In genomic region chr5:139933476-139933875, GRCm38 (mm10) we compare ENCODE assay signal across 10 mouse cellular contexts. TPM values are rescaled to one million over a fixed set of nuclear protein-coding genes. Genes with fewer than 3 reads are reported as not detected.
DNase-seq lines count a peak whose midpoint lies in the region; ATAC-seq and TF ChIP-seq lines count a peak whose summit lies in the region.
"Had no signal": no experiment of that assay in that cellular context is flagged by ENCODE, and none has a peak within 500 bp of the region (broad histone marks: within the 10 kb centered on the region; RNA-seq: fewer than 3 reads in every experiment).

No protein-coding gene starts in this region.

- no peak for TF ChIP-seq POLR2A in ES-Bruce4 (IDR thresholded peaks at IDR 0.05; ENCODE audit: insufficient read depth, low read length)

- no peak overlapping the region for H3K27ac ChIP-seq in intestine, postnatal 0 days (ENCODE audit: low read depth, low read length)
- no peak overlapping the region for H3K27ac ChIP-seq in intestine, embryonic 15.5 days
- no peak overlapping the region for H3K27ac ChIP-seq in ES-Bruce4 (ENCODE audit: insufficient read depth, low read length)
- no peak overlapping the region for H3K27ac ChIP-seq in kidney, postnatal 0 days
- H3K27ac ChIP-seq: embryonic facial prominence, embryonic 13.5 days; limb, embryonic 13.5 days had no signal

- DNase-seq in adrenal gland, postnatal 25 days: peak; percentile 69
- peak; percentile 24 for DNase-seq in kidney, postnatal 0 days (ENCODE audit: low spot score)
- peak; percentile 65 for DNase-seq in retina, postnatal 1 day
- DNase-seq in cerebellum, adult 11 months: no peak
- no peak for DNase-seq in frontal cortex, postnatal 14 days (ENCODE audit: low spot score in 2 of 2)

- H3K9me3 ChIP-seq in intestine, postnatal 0 days (ENCODE audit: control insufficient read depth): no peaks in the 10 kb centered on the region
- no peaks in the 10 kb centered on the region for H3K9me3 ChIP-seq in intestine, embryonic 15.5 days
- no peaks in the 10 kb centered on the region for H3K9me3 ChIP-seq in ES-Bruce4 (replicated peaks; ENCODE audit: control insufficient read depth, insufficient read depth, low read length, poor library complexity, severe bottlenecking)
- H3K9me3 ChIP-seq in kidney, postnatal 0 days (replicated peaks; ENCODE audit: low read length): no peaks in the 10 kb centered on the region
- H3K9me3 ChIP-seq: embryonic facial prominence, embryonic 13.5 days; limb, embryonic 13.5 days had no signal

- H3K36me3 ChIP-seq in intestine, postnatal 0 days (ENCODE audit: control insufficient read depth, insufficient read depth): no peaks in the 10 kb centered on the region
- H3K36me3 ChIP-seq in intestine, embryonic 15.5 days: no peaks in the 10 kb centered on the region
- no peaks in the 10 kb centered on the region for H3K36me3 ChIP-seq in ES-Bruce4 (ENCODE audit: control insufficient read depth, insufficient read depth, low read length, poor library complexity, severe bottlenecking)
- no peaks in the 10 kb centered on the region for H3K36me3 ChIP-seq in kidney, postnatal 0 days (ENCODE audit: insufficient read depth, low read length)
- H3K36me3 ChIP-seq: embryonic facial prominence, embryonic 13.5 days; limb, embryonic 13.5 days had no signal

- WGBS in intestine, postnatal 0 days: 59% methylated on average over 7 of the region's 7 CpGs
- 53% methylated on average over 7 of the region's 7 CpGs for WGBS in intestine, embryonic 15.5 days
- WGBS in kidney, postnatal 0 days: 41% methylated on average over 7 of the region's 7 CpGs

- no peak for ATAC-seq in intestine, postnatal 0 days
- no peak for ATAC-seq in intestine, embryonic 15.5 days
- no peak for ATAC-seq in kidney, postnatal 0 days (replicated peaks; ENCODE audit: low FRiP score, low read depth)

- H3K4me1 ChIP-seq in intestine, postnatal 0 days (replicated peaks; ENCODE audit: control insufficient read depth, insufficient read depth, low read length): no peaks in the 10 kb centered on the region; the same call in 1 of the 2 replicates
- H3K4me1 ChIP-seq in intestine, embryonic 15.5 days (replicated peaks): peaks cover 26% of the 10 kb centered on the region
- peaks cover 3% of the 10 kb centered on the region for H3K4me1 ChIP-seq in ES-Bruce4 (ENCODE audit: control insufficient read depth, insufficient read depth, low read length)
- H3K4me1 ChIP-seq in kidney, postnatal 0 days (replicated peaks; ENCODE audit: insufficient read depth, low read length): peaks cover 28% of the 10 kb centered on the region

- H3K27me3 ChIP-seq in intestine, postnatal 0 days (replicated peaks; ENCODE audit: control insufficient read depth, insufficient read depth, low read length): peaks cover 16% of the 10 kb centered on the region; the same call in 1 of the 2 replicates
- H3K27me3 ChIP-seq in intestine, embryonic 15.5 days (replicated peaks): 0 out of 2 replicates have a peak, but pooled peaks cover 6% of the 10 kb centered on the region
- H3K27me3 ChIP-seq in ES-Bruce4 (ENCODE audit: control insufficient read depth, insufficient read depth, low read length, poor library complexity, severe bottlenecking): no peaks in the 10 kb centered on the region
- no peaks in the 10 kb centered on the region for H3K27me3 ChIP-seq in kidney, postnatal 0 days (ENCODE audit: insufficient read depth, low read length)

- peak; percentile 70 for TF ChIP-seq CTCF in intestine, postnatal 0 days (IDR thresholded peaks at IDR 0.05; ENCODE audit: low read depth)
- peak; percentile 71 for TF ChIP-seq CTCF in ES-Bruce4 (IDR thresholded peaks at IDR 0.05; ENCODE audit: low read depth, low read length)
- TF ChIP-seq CTCF in kidney, postnatal 0 days (IDR thresholded peaks at IDR 0.05; ENCODE audit: low read depth): peak; percentile 68

- no peak overlapping the region for H3K9ac ChIP-seq in intestine, postnatal 0 days (ENCODE audit: low read depth, low read length)
- no peak overlapping the region for H3K9ac ChIP-seq in intestine, embryonic 15.5 days
- no peak overlapping the region for H3K9ac ChIP-seq in ES-Bruce4 (ENCODE audit: low read depth, poor library complexity, severe bottlenecking)
- no peak overlapping the region for H3K9ac ChIP-seq in kidney, postnatal 0 days (ENCODE audit: low read depth, low read length)
- H3K9ac ChIP-seq: embryonic facial prominence, embryonic 13.5 days; limb, embryonic 13.5 days had no signal

- H3K4me2 ChIP-seq in intestine, postnatal 0 days (replicated peaks; ENCODE audit: low read depth): no peak overlapping the region
- no peak overlapping the region for H3K4me2 ChIP-seq in intestine, embryonic 15.5 days (replicated peaks)
- H3K4me2 ChIP-seq in kidney, postnatal 0 days (ENCODE audit: low read length): no peak overlapping the region
- H3K4me2 ChIP-seq: embryonic facial prominence, embryonic 13.5 days had no signal

- no peak for TF ChIP-seq EP300 in ES-Bruce4 (IDR thresholded peaks at IDR 0.05; ENCODE audit: insufficient read depth, low read depth, low read length)

- H3K4me3 ChIP-seq in intestine, postnatal 0 days (ENCODE audit: low read depth, low read length): no peak overlapping the region
- no peak overlapping the region for H3K4me3 ChIP-seq in intestine, embryonic 15.5 days (replicated peaks)
- no peak overlapping the region for H3K4me3 ChIP-seq in ES-Bruce4 (ENCODE audit: low read depth, low read length)
- no peak overlapping the region for H3K4me3 ChIP-seq in kidney, postnatal 0 days (replicated peaks; ENCODE audit: low read depth, low read length)
- H3K4me3 ChIP-seq: embryonic facial prominence, embryonic 13.5 days; limb, embryonic 13.5 days had no signal

RNA-seq across cellular contexts. Expression of gene Elfn1, which starts 25.7 kb away (rescaled TPM):
- polyA plus RNA-seq in intestine, postnatal 0 days (2015; fragmentation: Nextera tagmentation; extraction: Ambion mirVana): 0.08 and 0.12 TPM in 2 replicates
- polyA plus RNA-seq in intestine, embryonic 15.5 days (2015; fragmentation: Nextera tagmentation; extraction: Ambion mirVana): 0.19 and 0.20 TPM in 2 replicates
- 0.15 and 0.29 TPM in 2 replicates for polyA plus RNA-seq in ES-Bruce4 (2011; ENCODE audit: insufficient read depth, insufficient read length, low read depth, missing spikeins)
- total RNA-seq in adrenal gland, postnatal 25 days (2021): 16.4 and 17.0 TPM in 2 replicates
- polyA plus RNA-seq in kidney, postnatal 0 days (2015; fragmentation: Nextera tagmentation; extraction: Ambion mirVana): 0.22 and 0.33 TPM in 2 replicates

Comparison
In these comparisons a context has a peak if more than half of its experiments do, and no peak if none do; other contexts are left out.
1. DNase-seq: peak in adrenal gland, postnatal 25 days (single experiment), kidney, postnatal 0 days (single experiment) and retina, postnatal 1 day (single experiment); none in cerebellum, adult 11 months (single experiment) and frontal cortex, postnatal 14 days (0 of 2).
2. Peak in every context shown above with its lines, with median percentiles within 50 percentile points of each other: CTCF ChIP-seq.